Mouse (Mus musculus): ENCODE data around the gene Pip5kl1. TPM values are rescaled to one million over a fixed set of nuclear protein-coding genes. Genes with fewer than 3 reads are reported as not detected.

Gene Pip5kl1
- total RNA-seq (2014; fragmentation: Nextera tagmentation) (1.8 TPM in 1 of 2 replicates, not detected in the other), total RNA-seq (2017) (not detected in 2 replicates)

- ATAC-seq (replicated peaks; ENCODE audit: poor library complexity, severe bottlenecking), result no peak
These were observed at the start of gene Pip5kl1 for GRCm38 (mm10) chr2:32574497-32574896. TSS of gene Pip5kl1 (plus strand) at chr2:32574797.

DNA sequence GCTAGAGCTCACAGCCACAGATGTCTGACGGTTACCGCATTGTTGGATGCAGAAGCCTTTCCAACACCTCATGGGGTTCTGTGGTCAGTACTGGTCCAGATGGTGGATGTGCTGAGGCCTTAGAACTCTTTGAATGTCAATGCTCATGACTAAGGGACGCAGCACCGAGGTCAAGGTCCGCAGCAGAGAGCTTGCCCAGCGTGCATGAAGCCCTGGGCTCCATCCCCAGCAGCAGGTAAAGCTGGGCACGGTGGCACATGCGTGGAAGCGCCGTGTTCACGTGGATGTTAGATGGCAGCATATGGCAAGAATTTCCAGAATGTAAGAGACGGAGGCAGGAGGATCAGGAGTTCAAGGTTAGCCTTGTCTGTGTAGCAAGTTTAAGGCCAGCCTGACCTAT is 48.8 kb upstream of the Pip5kl1 start:
- ATAC-seq (replicated peaks; ENCODE audit: poor library complexity, severe bottlenecking), result no peak

- ATAC-seq (replicated peaks; ENCODE audit: poor library complexity, severe bottlenecking), result no peak
These were observed 47.1 kb upstream of the Pip5kl1 start for GRCm38 (mm10) chr2:32527468-32527966.

DNA sequence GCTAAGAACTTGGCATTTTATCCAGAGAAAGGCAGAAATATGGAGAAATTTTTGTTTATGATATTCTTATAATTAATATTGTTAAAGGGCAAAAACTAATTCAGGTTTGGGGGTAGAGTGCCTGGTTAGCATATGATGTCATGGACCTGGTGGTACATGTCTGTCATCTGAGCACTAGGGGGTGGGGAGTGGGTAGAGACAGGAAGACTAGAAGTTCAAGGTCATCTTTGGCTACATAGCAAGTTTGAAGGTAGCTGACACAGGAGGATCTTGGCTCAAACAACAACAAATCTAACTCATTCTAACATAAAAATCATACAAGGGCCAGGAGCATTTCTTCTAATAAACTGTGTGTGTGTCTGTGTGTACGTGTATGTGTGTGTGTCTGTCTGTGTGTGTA is 46.3 kb upstream of the Pip5kl1 start:
- no peak for ATAC-seq (replicated peaks; ENCODE audit: poor library complexity, severe bottlenecking)

DNA sequence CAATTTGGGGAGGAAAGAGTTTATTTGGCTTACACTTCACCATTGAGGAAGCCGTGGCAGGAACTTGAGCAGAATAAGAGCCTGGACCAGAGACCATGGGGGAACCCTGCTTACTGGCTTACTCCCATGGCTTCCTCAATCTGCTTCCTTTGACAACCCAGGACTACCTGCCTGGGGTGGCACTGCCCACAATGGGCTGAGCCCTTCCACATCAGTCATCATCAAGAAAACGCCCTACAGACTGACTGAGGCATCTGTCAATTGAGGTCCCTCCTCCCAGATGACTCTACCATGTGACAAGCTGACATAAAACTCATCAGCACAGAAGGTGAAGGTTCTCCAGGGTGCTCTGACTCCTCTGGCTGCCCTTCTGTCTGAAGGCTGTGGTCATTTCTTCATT is 44.1 kb upstream of the Pip5kl1 start:
- ATAC-seq (replicated peaks; ENCODE audit: poor library complexity, severe bottlenecking), result peak; percentile 34

DNA sequence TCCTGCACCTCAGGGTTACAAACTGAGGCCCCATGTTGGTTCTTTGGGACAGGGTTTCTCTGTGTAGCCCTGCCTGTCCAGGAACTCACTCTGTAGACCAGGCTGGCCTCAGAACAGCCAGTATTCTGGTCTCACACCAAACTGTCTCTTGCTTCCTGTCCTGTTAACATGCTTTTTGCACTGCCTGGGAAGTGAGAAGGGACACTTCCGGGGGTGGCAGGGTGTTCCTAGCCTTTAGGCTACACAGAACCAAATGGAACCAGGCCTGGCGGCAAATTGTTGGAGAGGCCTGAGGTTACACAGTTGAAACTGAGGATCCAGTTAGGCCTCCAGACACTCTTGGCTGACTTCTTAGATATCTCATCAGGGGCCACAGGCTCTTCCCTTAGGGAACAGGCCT is 41.4 kb upstream of the Pip5kl1 start:
- no peak for ATAC-seq (replicated peaks; ENCODE audit: poor library complexity, severe bottlenecking)

GRCm38 (mm10) chr2:32534061-32534732 is 40.4 kb upstream of the Pip5kl1 start:
- ATAC-seq (replicated peaks; ENCODE audit: poor library complexity, severe bottlenecking), result peak; percentile 19

DNA sequence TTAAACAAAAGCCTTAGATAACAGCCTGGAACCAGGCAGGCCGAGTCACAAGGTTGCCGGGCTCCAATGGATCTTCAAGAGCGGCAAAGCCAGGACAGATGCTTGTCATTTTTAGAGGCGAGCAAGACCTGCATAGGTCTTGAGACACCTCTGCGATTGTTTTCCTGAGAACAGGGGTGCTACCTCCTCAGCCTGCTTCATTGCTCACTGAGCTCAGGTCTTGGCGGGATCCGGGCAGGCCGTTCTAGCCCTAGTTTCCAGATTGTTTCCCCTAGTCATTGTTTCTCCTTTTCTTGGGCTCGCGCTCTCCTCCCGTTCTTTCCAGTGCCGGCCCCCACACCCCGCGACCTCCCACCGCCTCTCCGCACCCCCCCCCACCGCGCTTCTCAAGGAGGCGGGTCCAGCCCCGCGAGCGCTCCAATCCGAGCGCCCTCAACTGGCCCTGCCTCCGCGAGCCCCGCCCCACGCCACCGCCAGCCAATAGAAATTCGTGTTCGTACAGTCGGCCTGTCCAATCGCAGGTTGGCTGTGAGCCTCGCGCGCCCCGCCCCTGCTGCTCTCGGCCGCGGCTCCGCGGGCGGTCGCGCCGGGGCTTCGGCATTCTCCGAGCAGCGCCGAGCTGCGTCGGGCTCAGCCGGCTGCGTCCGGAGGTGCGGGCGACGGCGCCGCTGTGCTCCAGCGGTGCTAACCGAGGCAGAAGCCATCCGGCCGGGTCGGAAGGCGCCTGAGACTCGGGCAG is 39.7 kb upstream of the Pip5kl1 start, which contains the start of gene Fam102a:
Fam102a (plus strand) TSS at position 600 of the 739 bp plus-strand sequence.
- peak; percentile 82 for ATAC-seq (replicated peaks; ENCODE audit: poor library complexity, severe bottlenecking)

DNA sequence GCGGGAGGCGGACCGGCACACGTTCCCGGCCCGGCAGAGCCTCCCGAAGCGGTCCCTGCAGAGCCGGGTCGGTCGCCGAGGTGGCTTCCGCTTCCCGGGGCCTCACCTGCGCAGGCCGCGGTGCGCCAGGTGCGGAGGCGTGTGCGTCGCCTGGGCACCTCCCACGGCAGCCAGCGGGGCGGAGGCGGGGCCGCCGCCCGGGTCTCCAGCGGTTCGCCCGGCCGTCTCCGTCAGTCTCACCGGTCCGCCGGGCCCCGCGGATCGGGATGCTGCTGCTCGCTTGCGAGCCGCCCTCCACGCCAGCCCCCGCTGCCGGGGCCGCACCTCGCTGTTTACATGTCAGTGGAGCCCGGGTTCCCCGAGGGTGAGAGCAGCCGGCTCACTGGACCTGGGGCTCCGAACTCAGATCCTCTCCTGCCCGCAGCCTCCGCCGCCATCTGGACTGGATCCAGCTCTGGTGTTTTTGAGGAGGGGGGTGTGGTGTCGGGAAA is 39.1 kb upstream of the Pip5kl1 start:
- no peak for ATAC-seq (replicated peaks; ENCODE audit: poor library complexity, severe bottlenecking)

DNA sequence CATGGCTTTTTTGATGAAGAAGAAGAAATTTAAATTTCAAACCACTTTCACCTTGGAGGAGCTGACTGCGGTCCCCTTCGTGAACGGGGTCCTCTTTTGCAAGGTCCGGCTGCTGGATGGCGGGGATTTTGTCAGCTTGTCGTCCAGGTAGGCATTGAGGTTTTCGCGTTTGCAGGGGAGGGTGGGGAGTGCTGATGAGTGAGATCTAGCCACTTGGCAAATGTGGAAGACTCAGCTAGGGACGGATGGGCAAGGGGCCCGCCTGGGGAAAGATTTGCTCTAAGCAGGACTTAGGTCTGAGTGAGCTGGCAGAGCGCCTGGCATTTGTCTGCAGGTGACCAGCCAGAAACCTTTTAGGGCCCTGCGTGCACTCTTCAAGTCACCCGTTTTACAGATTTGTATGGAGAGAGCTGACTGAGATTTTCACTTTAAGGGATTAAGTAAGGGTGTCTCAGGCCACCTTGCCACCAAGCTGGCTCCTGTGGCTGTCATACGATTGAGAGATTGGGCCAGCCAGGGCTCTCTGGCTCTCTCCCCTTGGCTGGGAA is 38.4 kb upstream of the Pip5kl1 start:
- no peak for ATAC-seq (replicated peaks; ENCODE audit: poor library complexity, severe bottlenecking)

DNA sequence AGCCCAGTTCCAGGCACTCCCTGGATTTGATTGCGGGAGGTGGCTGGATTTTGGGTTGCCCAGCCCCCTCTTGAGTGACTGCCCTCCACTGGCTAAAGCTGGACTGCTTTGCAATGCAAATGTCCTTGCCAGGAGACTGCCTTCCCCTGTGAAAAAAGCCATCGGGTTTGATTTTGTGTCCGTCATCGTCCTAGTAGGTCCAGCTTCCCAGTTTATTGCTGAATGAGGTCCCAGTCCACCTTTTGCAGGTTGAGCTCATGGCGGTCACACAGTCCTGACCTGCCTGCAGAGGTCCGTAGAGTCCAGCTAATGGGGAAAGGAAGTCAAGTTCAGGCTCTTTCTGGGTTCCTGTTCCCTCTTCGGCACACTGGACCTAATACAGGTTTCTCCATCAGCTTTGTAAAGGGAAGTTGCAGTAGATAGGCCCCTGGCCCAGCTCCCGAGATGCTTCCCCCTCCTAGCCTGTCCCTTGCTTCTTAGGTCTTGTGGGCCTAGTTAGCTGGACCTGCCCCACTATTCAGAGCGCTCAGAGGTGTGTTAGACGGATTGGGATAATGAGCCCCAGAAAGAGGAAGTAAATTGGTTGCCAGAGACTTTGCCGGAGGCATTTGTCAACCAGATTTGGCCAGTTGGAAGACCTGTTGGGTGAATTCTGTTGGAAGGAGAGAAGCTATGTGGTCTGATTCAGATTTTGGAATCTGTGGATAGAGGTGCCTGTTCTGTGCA is 37.8 kb upstream of the Pip5kl1 start:
- ATAC-seq (replicated peaks; ENCODE audit: poor library complexity, severe bottlenecking), result peak; percentile 40

- no peak for ATAC-seq (replicated peaks; ENCODE audit: poor library complexity, severe bottlenecking)
These were observed 37.2 kb upstream of the Pip5kl1 start for GRCm38 (mm10) chr2:32537360-32537905.

DNA sequence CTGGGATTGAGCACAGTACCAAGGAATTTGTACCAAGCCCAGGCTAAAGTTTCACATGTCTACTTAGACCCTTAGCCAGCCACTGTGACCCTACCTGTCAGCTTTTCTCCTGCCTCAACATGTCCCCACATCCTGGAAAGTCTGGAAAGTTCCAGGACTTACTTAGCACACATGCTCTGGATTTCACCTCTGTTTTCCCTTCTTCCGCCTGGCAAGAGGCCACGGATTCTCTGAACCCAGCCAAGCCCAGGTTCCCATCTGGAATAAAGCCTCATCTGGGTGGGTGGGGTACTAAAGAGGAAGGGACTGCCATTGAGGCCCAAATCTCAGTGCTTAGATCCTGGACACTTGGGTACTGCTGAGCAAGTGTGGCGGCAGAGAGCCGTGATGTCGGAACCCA is 36.7 kb upstream of the Pip5kl1 start:
- no peak for ATAC-seq (replicated peaks; ENCODE audit: poor library complexity, severe bottlenecking)

- no peak for ATAC-seq (replicated peaks; ENCODE audit: poor library complexity, severe bottlenecking)
These were observed 36.1 kb upstream of the Pip5kl1 start for GRCm38 (mm10) chr2:32538461-32538860.

GRCm38 (mm10) chr2:32539452-32539981 is 35.1 kb upstream of the Pip5kl1 start:
- ATAC-seq (replicated peaks; ENCODE audit: poor library complexity, severe bottlenecking), result no peak

DNA sequence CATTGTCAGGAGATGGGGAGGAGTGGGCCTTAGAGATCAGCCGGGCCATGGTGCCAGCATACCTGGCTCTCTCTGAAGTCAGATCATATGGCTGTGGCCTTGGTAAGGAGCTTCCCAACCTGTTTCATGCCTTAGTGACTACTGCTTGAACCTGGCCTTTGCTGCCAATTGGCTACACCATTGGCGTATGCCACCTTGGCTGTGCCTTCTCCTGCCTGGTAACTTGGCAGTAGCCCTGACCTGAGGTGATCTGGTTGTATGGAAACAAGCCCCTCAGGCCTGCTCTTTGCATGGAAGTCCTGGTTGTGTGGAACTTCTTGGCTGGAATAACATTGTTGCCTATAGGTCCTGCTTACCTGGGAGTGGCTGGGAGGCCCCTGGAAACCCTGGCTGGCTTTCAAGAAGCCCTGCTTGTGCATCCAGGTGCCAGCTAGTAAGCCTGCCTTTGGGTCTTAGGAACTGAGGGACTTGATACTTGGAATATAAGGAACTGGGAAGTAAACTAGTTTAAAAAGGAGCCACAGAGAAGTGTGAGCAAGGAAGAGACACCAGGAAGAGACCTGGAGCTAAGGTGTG is 33.2 kb upstream of the Pip5kl1 start:
- no peak for ATAC-seq (replicated peaks; ENCODE audit: poor library complexity, severe bottlenecking)

- ATAC-seq (replicated peaks; ENCODE audit: poor library complexity, severe bottlenecking), result no peak
These were observed 32.5 kb upstream of the Pip5kl1 start for GRCm38 (mm10) chr2:32541986-32542573.

- ATAC-seq (replicated peaks; ENCODE audit: poor library complexity, severe bottlenecking), result no peak
These were observed 31.6 kb upstream of the Pip5kl1 start for GRCm38 (mm10) chr2:32543031-32543449.

DNA sequence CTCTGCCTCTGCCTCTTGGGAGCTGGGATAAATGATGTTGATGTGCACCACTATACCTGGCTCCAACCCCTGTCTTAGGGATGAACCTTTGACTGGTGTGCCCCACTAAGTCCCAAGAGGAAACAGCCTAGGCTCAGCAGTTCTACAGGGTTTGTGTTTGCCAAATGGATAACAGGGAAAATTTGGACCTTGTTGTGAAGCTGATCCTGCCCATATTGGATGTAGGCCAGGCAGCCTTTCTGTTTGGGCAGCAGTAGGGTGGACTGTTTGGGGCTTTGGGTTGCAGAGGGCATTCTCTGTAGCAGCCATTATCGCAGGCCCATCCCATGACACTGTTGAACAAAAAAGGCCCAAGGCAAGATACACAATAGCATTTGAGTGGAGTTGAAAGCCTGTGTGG is 27.6 kb upstream of the Pip5kl1 start:
- no peak for ATAC-seq (replicated peaks; ENCODE audit: poor library complexity, severe bottlenecking)
